Mouse (Mus musculus): ENCODE data around the gene Xndc1. TPM values are rescaled to one million over a fixed set of nuclear protein-coding genes. Genes with fewer than 3 reads are reported as not detected.
A peak's percentile ranks its signal among the peaks of the same experiment; 100 is the strongest.

The Xndc1 gene
- polyA plus RNA-seq, 1 experiment from 2014 or later, result 21.6 TPM

GRCm38 (mm10) chr7:102101487-102101886, 36.2 kb downstream of the Xndc1 start, which contains the start of gene Art1:
Gene Art1, plus strand, starts transcription at chr7:102101743.
- Histone ChIP-seq H3K4me2 (ENCODE audit: low read depth, low read length) (no peak within 1 kb of the TSS), H3K9ac (ENCODE audit: low read depth, low read length) (no peak within 1 kb of the TSS), H3K36me3 (ENCODE audit: control insufficient read depth, insufficient read depth, low read length) (no peaks in the 10 kb centered on the region), H3K4me3 (ENCODE audit: low read length) (no peak within 1 kb of the TSS), H3K27me3 (replicated peaks; ENCODE audit: control insufficient read depth, insufficient read depth, low read length) (no peaks in the 10 kb centered on the region), H3K9me3 (ENCODE audit: control insufficient read depth, low read length) (no peaks in the 10 kb centered on the region), H3K27ac (ENCODE audit: low read length) (no peak within 1 kb of the TSS; the same call in 1 of the 2 replicates), H3K4me1 (ENCODE audit: control insufficient read depth, insufficient read depth, low read length) (peaks cover 13% of the 10 kb centered on the region)
- ATAC-seq, result no peak
- 67% methylated on average over 5 of the region's 5 CpGs for WGBS

- Histone ChIP-seq H3K4me2 (ENCODE audit: low read depth, low read length) (no peak overlapping the region), H3K36me3 (ENCODE audit: control insufficient read depth, insufficient read depth, low read length) (no peaks in the 10 kb centered on the region), H3K4me3 (ENCODE audit: low read length) (no peak overlapping the region), H3K27ac (ENCODE audit: low read length) (no peak overlapping the region), H3K4me1 (ENCODE audit: control insufficient read depth, insufficient read depth, low read length) (peaks cover 20% of the 10 kb centered on the region), H3K9me3 (ENCODE audit: control insufficient read depth, low read length) (no peaks in the 10 kb centered on the region), H3K27me3 (replicated peaks; ENCODE audit: control insufficient read depth, insufficient read depth, low read length) (no peaks in the 10 kb centered on the region), H3K9ac (ENCODE audit: low read depth, low read length) (no peak overlapping the region)
- ATAC-seq, result no peak
- 57% methylated on average over 8 of the region's 8 CpGs for WGBS
Observed at GRCm38 (mm10) chr7:102102241-102102640, 36.9 kb downstream of the Xndc1 start.

- 37% methylated on average over 6 of the region's 6 CpGs for WGBS
- Histone ChIP-seq H3K9me3 (ENCODE audit: control insufficient read depth, low read length) (no peaks in the 10 kb centered on the region), H3K9ac (ENCODE audit: low read depth, low read length) (no peak overlapping the region), H3K36me3 (ENCODE audit: control insufficient read depth, insufficient read depth, low read length) (no peaks in the 10 kb centered on the region), H3K27ac (ENCODE audit: low read length) (no peak overlapping the region), H3K4me2 (ENCODE audit: low read depth, low read length) (no peak overlapping the region), H3K4me3 (ENCODE audit: low read length) (no peak overlapping the region), H3K4me1 (ENCODE audit: control insufficient read depth, insufficient read depth, low read length) (peaks cover 20% of the 10 kb centered on the region), H3K27me3 (replicated peaks; ENCODE audit: control insufficient read depth, insufficient read depth, low read length) (no peaks in the 10 kb centered on the region)
- ATAC-seq, result no peak
Observed at GRCm38 (mm10) chr7:102102696-102103095, 37.4 kb downstream of the Xndc1 start.

GRCm38 (mm10) chr7:102103555-102103954, 38.2 kb downstream of the Xndc1 start:
- peaks cover 20% of the 10 kb centered on the region for H3K4me1 ChIP-seq (ENCODE audit: control insufficient read depth, insufficient read depth, low read length)
- no peak overlapping the region for H3K9ac ChIP-seq (ENCODE audit: low read depth, low read length)
- no peak for ATAC-seq
- H3K27ac ChIP-seq (ENCODE audit: low read length), result no peak overlapping the region
- H3K27me3 ChIP-seq (replicated peaks; ENCODE audit: control insufficient read depth, insufficient read depth, low read length), result no peaks in the 10 kb centered on the region
- 69% methylated on average over 2 of the region's 2 CpGs for WGBS
- H3K4me2 ChIP-seq (ENCODE audit: low read depth, low read length), result no peak overlapping the region
- H3K9me3 ChIP-seq (ENCODE audit: control insufficient read depth, low read length), result no peaks in the 10 kb centered on the region
- H3K36me3 ChIP-seq (ENCODE audit: control insufficient read depth, insufficient read depth, low read length), result no peaks in the 10 kb centered on the region
- no peak overlapping the region for H3K4me3 ChIP-seq (ENCODE audit: low read length)

GRCm38 (mm10) chr7:102104126-102104525, 38.8 kb downstream of the Xndc1 start:
- Histone ChIP-seq H3K9me3 (ENCODE audit: control insufficient read depth, low read length) (no peaks in the 10 kb centered on the region), H3K4me3 (ENCODE audit: low read length) (no peak overlapping the region), H3K4me2 (ENCODE audit: low read depth, low read length) (no peak overlapping the region), H3K4me1 (ENCODE audit: control insufficient read depth, insufficient read depth, low read length) (peaks cover 20% of the 10 kb centered on the region), H3K27ac (ENCODE audit: low read length) (no peak overlapping the region), H3K36me3 (ENCODE audit: control insufficient read depth, insufficient read depth, low read length) (no peaks in the 10 kb centered on the region), H3K27me3 (replicated peaks; ENCODE audit: control insufficient read depth, insufficient read depth, low read length) (no peaks in the 10 kb centered on the region), H3K9ac (ENCODE audit: low read depth, low read length) (no peak overlapping the region)
- WGBS, result 55% methylated on average over 5 of the region's 5 CpGs
- no peak for ATAC-seq

GRCm38 (mm10) chr7:102106700-102107141, 41.4 kb downstream of the Xndc1 start:
- WGBS, result 19% methylated on average over 23 of the region's 23 CpGs
- Histone ChIP-seq H3K4me2 (ENCODE audit: low read depth, low read length) (peak overlapping the region; percentile 81), H3K27me3 (replicated peaks; ENCODE audit: control insufficient read depth, insufficient read depth, low read length) (no peaks in the 10 kb centered on the region), H3K9ac (ENCODE audit: low read depth, low read length) (peak overlapping the region; percentile 60), H3K9me3 (ENCODE audit: control insufficient read depth, low read length) (no peaks in the 10 kb centered on the region), H3K4me1 (ENCODE audit: control insufficient read depth, insufficient read depth, low read length) (peaks cover 8% of the 10 kb centered on the region), H3K36me3 (ENCODE audit: control insufficient read depth, insufficient read depth, low read length) (no peaks in the 10 kb centered on the region), H3K4me3 (ENCODE audit: low read length) (peak overlapping the region; percentile 42), H3K27ac (ENCODE audit: low read length) (no peak overlapping the region)
- peak; percentile 37 for ATAC-seq

GRCm38 (mm10) chr7:102108206-102108605, 42.9 kb downstream of the Xndc1 start:
- Histone ChIP-seq H3K27ac (ENCODE audit: low read length) (no peak overlapping the region), H3K9ac (ENCODE audit: low read depth, low read length) (no peak overlapping the region), H3K4me3 (ENCODE audit: low read length) (no peak overlapping the region), H3K4me1 (ENCODE audit: control insufficient read depth, insufficient read depth, low read length) (peaks cover 8% of the 10 kb centered on the region), H3K27me3 (replicated peaks; ENCODE audit: control insufficient read depth, insufficient read depth, low read length) (no peaks in the 10 kb centered on the region), H3K9me3 (ENCODE audit: control insufficient read depth, low read length) (no peaks in the 10 kb centered on the region), H3K4me2 (ENCODE audit: low read depth, low read length) (no peak overlapping the region), H3K36me3 (ENCODE audit: control insufficient read depth, insufficient read depth, low read length) (no peaks in the 10 kb centered on the region)
- no peak for ATAC-seq
- 88% methylated on average over 1 of the region's 1 CpGs for WGBS

GRCm38 (mm10) chr7:102109171-102109570, 43.9 kb downstream of the Xndc1 start, which contains the start of gene Art5:
Gene Art5, minus strand, starts transcription at chr7:102109489.
- no peak for ATAC-seq
- 79% methylated on average over 7 of the region's 7 CpGs for WGBS
- Histone ChIP-seq H3K27ac (ENCODE audit: low read length) (no peak within 1 kb of the TSS), H3K9ac (ENCODE audit: low read depth, low read length) (no peak within 1 kb of the TSS), H3K9me3 (ENCODE audit: control insufficient read depth, low read length) (no peaks in the 10 kb centered on the region), H3K4me3 (ENCODE audit: low read length) (no peak within 1 kb of the TSS), H3K4me1 (ENCODE audit: control insufficient read depth, insufficient read depth, low read length) (peaks cover 8% of the 10 kb centered on the region), H3K4me2 (ENCODE audit: low read depth, low read length) (no peak within 1 kb of the TSS), H3K36me3 (ENCODE audit: control insufficient read depth, insufficient read depth, low read length) (no peaks in the 10 kb centered on the region), H3K27me3 (replicated peaks; ENCODE audit: control insufficient read depth, insufficient read depth, low read length) (no peaks in the 10 kb centered on the region)

- Histone ChIP-seq H3K27me3 (replicated peaks; ENCODE audit: control insufficient read depth, insufficient read depth, low read length) (no peaks in the 10 kb centered on the region), H3K27ac (ENCODE audit: low read length) (no peak overlapping the region), H3K9me3 (ENCODE audit: control insufficient read depth, low read length) (no peaks in the 10 kb centered on the region), H3K36me3 (ENCODE audit: control insufficient read depth, insufficient read depth, low read length) (no peaks in the 10 kb centered on the region), H3K9ac (ENCODE audit: low read depth, low read length) (no peak overlapping the region), H3K4me3 (ENCODE audit: low read length) (no peak overlapping the region), H3K4me1 (ENCODE audit: control insufficient read depth, insufficient read depth, low read length) (peaks cover 8% of the 10 kb centered on the region), H3K4me2 (ENCODE audit: low read depth, low read length) (no peak overlapping the region)
- 78% methylated on average over 4 of the region's 4 CpGs for WGBS
- ATAC-seq, result no peak
Observed at GRCm38 (mm10) chr7:102109746-102110145, 44.4 kb downstream of the Xndc1 start.

GRCm38 (mm10) chr7:102113151-102113729, 47.9 kb downstream of the Xndc1 start:
- H3K27me3 ChIP-seq (replicated peaks; ENCODE audit: control insufficient read depth, insufficient read depth, low read length), result no peaks in the 10 kb centered on the region
- H3K9ac ChIP-seq (ENCODE audit: low read depth, low read length), result no peak overlapping the region
- 72% methylated on average over 45 of the region's 45 CpGs for WGBS
- H3K36me3 ChIP-seq (ENCODE audit: control insufficient read depth, insufficient read depth, low read length), result no peaks in the 10 kb centered on the region
- no peak for ATAC-seq
- no peak overlapping the region for H3K4me3 ChIP-seq (ENCODE audit: low read length)
- H3K9me3 ChIP-seq (ENCODE audit: control insufficient read depth, low read length), result no peaks in the 10 kb centered on the region
- no peak overlapping the region for H3K27ac ChIP-seq (ENCODE audit: low read length)
- H3K4me1 ChIP-seq (ENCODE audit: control insufficient read depth, insufficient read depth, low read length), result no peaks in the 10 kb centered on the region
- no peak overlapping the region for H3K4me2 ChIP-seq (ENCODE audit: low read depth, low read length)
